Mouse (Mus musculus) mature B cell (primary cell): ENCODE data around the gene Gm10518.

Experiments used
- in situ Hi-C: fragments of 300-500 bp; cut with MboI; formaldehyde crosslinking; loops from 2 replicates; pipeline ENCODE4 v1.14.3; 2019

Gm10518 gene

DNA sequence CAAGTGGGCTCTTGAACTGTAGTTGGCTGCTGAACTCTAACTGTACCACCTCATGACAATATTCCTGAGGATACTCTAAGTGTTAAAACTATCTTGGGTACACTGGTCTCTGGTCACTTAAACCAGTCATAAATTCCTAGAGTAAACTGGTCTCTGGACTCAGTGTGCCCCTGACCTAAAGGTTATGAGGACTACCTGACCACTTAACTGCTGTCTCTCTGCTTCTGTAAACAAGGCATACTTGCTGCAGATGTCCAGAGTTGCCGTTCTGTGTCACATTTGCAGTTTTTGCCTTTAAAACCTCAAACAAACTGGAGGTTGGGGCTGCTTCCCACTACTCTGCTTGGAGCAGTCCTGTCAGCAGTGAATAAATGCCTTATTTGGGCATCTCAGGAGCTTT, 30.4 kb downstream of the Gm10518 start:
- in situ Hi-C loops, result no loop called here

- in situ Hi-C loops, result no loop called here
Observed at GRCm38 (mm10) chr1:179835753-179836425, 32.7 kb downstream of the Gm10518 start.

DNA sequence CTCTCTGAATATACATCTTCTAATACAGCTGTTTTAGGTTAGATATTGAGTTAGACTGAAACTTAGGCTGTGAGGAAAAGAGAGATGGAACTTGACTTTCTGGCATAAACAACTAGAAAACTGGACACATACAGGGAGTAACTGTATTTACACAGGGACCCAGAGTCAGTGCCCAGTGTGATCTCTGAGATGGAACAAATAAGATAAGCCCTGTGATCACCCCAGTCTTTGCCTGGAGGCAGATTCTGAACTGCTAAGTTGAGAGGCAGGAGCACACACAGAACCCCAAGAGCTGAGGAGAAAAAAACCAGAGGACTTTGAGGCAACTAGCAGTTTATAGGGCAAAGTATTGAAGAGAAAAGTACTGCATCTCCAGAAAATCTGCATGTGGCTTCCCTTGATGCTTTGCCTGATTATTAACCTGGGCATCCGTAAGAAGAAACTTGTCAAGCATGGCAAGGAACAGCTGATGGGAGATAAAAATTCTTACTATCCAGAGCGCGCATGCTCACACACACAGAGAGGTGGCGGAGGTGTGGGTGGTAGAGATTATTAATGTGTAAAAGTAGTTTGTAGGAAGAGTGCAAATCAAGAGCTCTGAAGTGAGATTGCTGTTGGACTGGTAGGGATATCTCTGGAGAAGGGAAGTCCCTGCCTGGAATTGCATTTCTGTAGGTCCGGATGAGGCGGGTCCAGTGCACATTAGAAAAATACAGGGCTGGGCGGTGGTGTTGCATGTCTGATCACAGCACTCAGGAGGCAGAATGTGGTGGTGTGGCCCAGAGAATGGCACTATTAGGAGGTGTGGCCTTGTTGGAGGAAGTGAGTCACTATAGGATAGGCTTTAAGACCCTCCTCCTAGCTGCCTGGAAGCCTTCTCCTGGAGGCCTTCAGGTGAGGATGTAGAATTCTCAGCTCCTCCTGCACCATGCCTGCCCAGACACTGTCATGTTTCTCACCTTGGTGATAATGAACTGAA, 33.5 kb downstream of the Gm10518 start:
- in situ Hi-C loops, result no loop called here

DNA sequence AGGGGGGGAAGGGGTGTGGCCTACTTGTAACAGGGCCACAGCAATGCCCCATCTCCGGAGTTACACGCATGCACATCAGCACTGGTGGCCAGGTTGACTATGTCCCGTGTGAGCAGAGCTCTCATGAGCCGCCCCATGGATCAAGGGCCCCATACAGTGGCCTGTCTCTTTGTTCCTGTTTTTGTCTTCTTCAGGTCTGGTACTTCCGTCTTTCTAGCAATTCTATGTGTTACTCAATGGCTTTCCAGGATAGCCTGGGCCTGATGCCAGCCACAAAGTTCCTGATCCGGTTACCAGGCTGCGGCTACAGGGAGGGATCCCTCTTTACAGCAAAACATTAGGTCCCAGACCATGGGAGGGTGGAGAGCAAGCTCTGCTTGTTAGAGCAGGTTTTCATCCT, 39.4 kb downstream of the Gm10518 start:
- in situ Hi-C loops, result no loop called here

DNA sequence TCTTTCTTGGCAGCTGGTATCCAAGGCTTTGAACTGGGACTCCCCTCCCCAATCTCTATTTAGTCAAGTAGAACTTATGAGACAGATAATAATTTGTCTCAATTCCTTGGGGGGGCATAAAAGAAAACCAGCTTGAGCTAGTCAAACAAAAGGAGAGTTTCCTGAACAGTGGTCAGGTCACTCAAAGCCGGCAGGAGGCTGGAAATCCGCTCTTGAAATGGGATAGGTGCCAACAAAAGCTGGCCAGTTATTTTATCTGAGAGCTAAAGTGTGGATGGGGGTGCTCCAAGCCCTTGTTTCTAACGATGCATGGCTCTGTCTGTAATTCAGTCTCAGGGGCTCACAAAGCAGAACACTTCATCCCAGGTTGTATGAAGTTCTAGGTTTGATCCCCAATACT, 40.8 kb downstream of the Gm10518 start:
- in situ Hi-C loops, result no loop called here

DNA sequence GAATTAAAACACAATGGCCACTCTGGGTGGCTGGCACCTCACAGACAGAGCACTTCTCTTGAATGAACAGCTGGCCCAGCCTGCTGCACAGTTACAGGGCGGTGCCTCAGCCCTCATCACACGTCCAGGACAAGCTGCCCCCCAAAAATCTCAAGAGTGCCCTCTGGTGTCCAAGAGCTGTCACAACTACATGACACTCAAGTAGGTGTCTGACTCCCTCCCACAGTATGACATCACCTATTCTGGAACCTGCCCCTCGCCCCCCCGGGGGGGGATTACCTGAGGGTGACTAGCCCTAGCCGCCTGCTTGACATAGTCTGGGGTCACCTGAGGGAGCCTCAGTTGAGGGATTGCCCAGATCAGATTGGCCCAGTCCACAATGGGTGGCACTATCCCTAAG, 41.7 kb downstream of the Gm10518 start:
- in situ Hi-C loops, result no loop called here

- in situ Hi-C loops, result no loop called here
Observed at GRCm38 (mm10) chr1:179845832-179846499, 42.8 kb downstream of the Gm10518 start.

DNA sequence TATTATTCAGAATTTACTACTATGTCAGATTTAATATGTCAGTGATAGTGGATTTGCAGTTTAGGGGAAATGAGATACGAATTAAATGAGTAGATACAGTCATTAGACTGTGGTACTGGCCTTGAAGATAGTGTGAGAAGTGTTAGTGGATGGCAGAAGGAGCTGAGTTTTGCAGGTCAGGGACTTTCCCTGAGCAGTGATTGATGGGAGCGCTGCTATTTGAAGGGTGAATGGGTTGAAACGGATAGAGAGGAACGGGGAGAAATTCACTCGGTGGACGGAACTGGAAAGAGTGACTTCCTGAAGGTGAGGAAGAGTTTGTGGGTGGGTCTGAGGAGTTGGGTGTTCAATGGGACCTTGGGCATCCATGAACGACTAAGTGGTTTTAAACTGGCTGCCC, 44.0 kb downstream of the Gm10518 start:
- in situ Hi-C loops, result no loop called here

DNA sequence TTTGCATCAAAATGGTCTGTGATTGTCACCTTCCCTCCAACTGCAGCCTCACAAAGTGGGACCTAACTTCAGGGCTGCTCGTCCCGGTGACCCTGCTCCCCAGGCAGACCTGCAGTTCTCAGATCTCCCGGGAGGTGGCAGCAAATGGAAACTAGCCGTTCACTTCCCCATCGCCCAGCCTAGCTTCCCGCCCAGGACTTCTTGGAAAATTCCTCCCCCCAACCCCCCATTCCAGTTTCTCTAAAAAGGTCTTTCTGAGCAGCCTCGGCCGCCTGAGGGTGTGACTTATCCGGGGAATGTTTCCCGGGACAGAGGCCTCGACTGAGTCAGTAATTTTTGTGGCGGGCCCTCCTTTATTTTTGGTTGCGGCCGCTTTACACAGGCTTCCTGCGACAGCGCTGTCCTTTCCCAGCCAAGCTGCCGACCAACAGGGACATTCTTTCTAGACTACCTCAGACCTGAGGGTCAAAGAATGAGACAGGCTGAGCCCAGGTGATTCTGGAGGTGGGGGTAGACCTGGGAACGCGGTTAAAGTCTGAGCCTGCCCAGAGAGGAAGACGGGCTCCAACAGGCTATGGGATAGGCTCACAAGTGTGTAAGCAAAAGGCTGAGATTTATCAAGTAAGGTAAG, 44.7 kb downstream of the Gm10518 start:
- in situ Hi-C loops, result no loop called here

GRCm38 (mm10) chr1:179853421-179853820, 50.2 kb downstream of the Gm10518 start:
- in situ Hi-C loops, result loop anchor here (25.0 kb wide), 1 partner anchor 359 kb away; no protein-coding TSS in a partner anchor
